Mouse (Mus musculus) MEL (cell line): Measurements from ENCODE around the gene Pga5. TPM values are rescaled to one million over a fixed set of nuclear protein-coding genes. Genes with fewer than 3 reads are reported as not detected.
A peak's percentile ranks its signal among the peaks of the same experiment; 100 is the strongest.

ENCODE experiments used
- DNase-seq: peaks from one replicate; pipeline ENCODE4 v3.0.0; 2011; ENCODE audit warnings: low read depth, low spot score
- H3K27ac ChIP-seq: 2 replicates; pipeline ENCODE4 v1.5.1; 2012; ENCODE audit warnings: low read depth, mild to moderate bottlenecking, control low read depth, low read length, moderate library complexity; ENCODE audit not compliant: control insufficient read depth
- H3K27me3 ChIP-seq, 2 experiments: fragments of 150-350 bp in 1 of 2; sonication (generic) in 1 of 2; 2 replicates each; pipeline ENCODE4 v1.6.1; 2012; ENCODE audit warnings: low read length in 2 of 2, mild to moderate bottlenecking in 2 of 2, improper control_type of control experiment in 1 of 2, moderate library complexity in 1 of 2; ENCODE audit not compliant: insufficient read depth in 2 of 2, control insufficient read depth in 1 of 2
- H3K36me3 ChIP-seq, 2 experiments: 2 replicates each; pipeline ENCODE4 v1.6.1; 2012 to 2014; ENCODE audit warnings: low read length in 2 of 2, improper control_type of control experiment in 1 of 2, inconsistent platforms in 1 of 2, mild to moderate bottlenecking in 1 of 2; ENCODE audit not compliant: insufficient read depth in 2 of 2, control insufficient read depth in 1 of 2
- H3K4me1 ChIP-seq, 2 experiments: fragments of 150-350 bp in 1 of 2; sonication (generic) in 1 of 2; 2 replicates each; pipeline ENCODE4 v1.6.1; 2012; ENCODE audit warnings: low read length in 2 of 2, improper control_type of control experiment in 1 of 2, mild to moderate bottlenecking in 1 of 2; ENCODE audit not compliant: insufficient read depth in 2 of 2, control insufficient read depth in 1 of 2
- H3K4me3 ChIP-seq, 2 experiments: fragments of 150-350 bp in 1 of 2; sonication (generic) in 1 of 2; 2 replicates each; pipeline ENCODE4 v1.5.1; 2012; ENCODE audit warnings: low read depth in 2 of 2, low read length in 2 of 2, mild to moderate bottlenecking in 2 of 2, moderate library complexity in 2 of 2, control low read depth in 1 of 2, improper control_type of control experiment in 1 of 2; ENCODE audit not compliant: control insufficient read depth in 1 of 2, insufficient read depth in 1 of 2
- H3K79me2 ChIP-seq: 2 replicates; pipeline ENCODE4 v1.6.1; 2012; ENCODE audit warnings: mild to moderate bottlenecking, low read length, moderate library complexity; ENCODE audit not compliant: control insufficient read depth, poor library complexity, insufficient read depth
- H3K9ac ChIP-seq: 2 replicates; pipeline ENCODE4 v1.6.1; 2012; ENCODE audit warnings: low read depth, mild to moderate bottlenecking, control low read depth, low read length, moderate library complexity; ENCODE audit not compliant: control insufficient read depth, poor library complexity, severe bottlenecking
- H3K9me3 ChIP-seq: fragments of 150-350 bp; sonication (generic); replicated peaks from 2 replicates; pipeline ENCODE4 v1.6.1; 2012; ENCODE audit warnings: mild to moderate bottlenecking, low read length, improper control_type of control experiment, moderate library complexity; ENCODE audit not compliant: insufficient read depth
- EP300 ChIP-seq, 2 experiments: IDR thresholded peaks; 2 replicates each; pipeline ENCODE4 v1.6.1; 2011; ENCODE audit warnings: improper control_type of control experiment in 2 of 2, low read length in 2 of 2, low read depth in 1 of 2, mild to moderate bottlenecking in 1 of 2
- ETS1 ChIP-seq: IDR thresholded peaks from 2 replicates; pipeline ENCODE4 v1.6.1; 2012; ENCODE audit warnings: low read depth, mild to moderate bottlenecking, inconsistent platforms, low read length, improper control_type of control experiment, moderate library complexity
- GATA1 ChIP-seq: IDR thresholded peaks from 2 replicates; pipeline ENCODE4 v1.6.1; 2011; ENCODE audit warnings: low read depth, low read length, improper control_type of control experiment
- KAT2A ChIP-seq: conservative IDR thresholded peaks from 2 replicates; pipeline ENCODE4 v1.6.1; 2012; ENCODE audit warnings: low read depth, low read length, improper control_type of control experiment, inconsistent platforms
- MAFK ChIP-seq: IDR thresholded peaks from 2 replicates; pipeline ENCODE4 v1.6.1; 2011; ENCODE audit warnings: low read depth, mild to moderate bottlenecking, low read length, improper control_type of control experiment, borderline replicate concordance
- MAZ ChIP-seq: IDR thresholded peaks from 2 replicates; pipeline ENCODE4 v1.6.1; 2012; ENCODE audit warnings: low read depth, mild to moderate bottlenecking, inconsistent platforms, low read length, improper control_type of control experiment
- MXI1 ChIP-seq: IDR thresholded peaks from 2 replicates; pipeline ENCODE4 v1.6.1; 2011; ENCODE audit warnings: mild to moderate bottlenecking, low read depth, low read length, improper control_type of control experiment
- NELFE ChIP-seq: IDR thresholded peaks from 2 replicates; pipeline ENCODE4 v1.6.1; 2011; ENCODE audit warnings: low read depth, low read length, improper control_type of control experiment
- POLR2AphosphoS5 ChIP-seq: IDR thresholded peaks from 2 replicates; pipeline ENCODE4 v1.6.1; 2012; ENCODE audit warnings: low read depth, borderline replicate concordance, mild to moderate bottlenecking, inconsistent platforms, low read length, moderate library complexity, mixed read lengths
- SIN3A ChIP-seq: IDR thresholded peaks from 2 replicates; pipeline ENCODE4 v1.6.1; 2012; ENCODE audit warnings: low read length, improper control_type of control experiment, inconsistent platforms
- TAL1 ChIP-seq: IDR thresholded peaks from 2 replicates; pipeline ENCODE4 v1.6.1; 2012; ENCODE audit warnings: mild to moderate bottlenecking, inconsistent platforms, low read length, moderate library complexity, mixed read lengths
- TBP ChIP-seq: IDR thresholded peaks from 2 replicates; pipeline ENCODE4 v1.8.0; 2011; ENCODE audit warnings: low read depth, low read length, improper control_type of control experiment
- TCF12 ChIP-seq: IDR thresholded peaks from 2 replicates; pipeline ENCODE4 v1.6.1; 2014; ENCODE audit warnings: low read depth, mild to moderate bottlenecking, inconsistent platforms, low read length, improper control_type of control experiment, moderate library complexity
- UBTF ChIP-seq: IDR thresholded peaks from 2 replicates; pipeline ENCODE4 v1.6.1; 2012; ENCODE audit warnings: low read depth, mild to moderate bottlenecking, inconsistent platforms, low read length, improper control_type of control experiment, moderate library complexity, borderline replicate concordance; ENCODE audit not compliant: insufficient read depth
- USF1 ChIP-seq: IDR thresholded peaks from 2 replicates; pipeline ENCODE4 v1.6.1; 2014; ENCODE audit warnings: low read depth, mild to moderate bottlenecking, inconsistent platforms, low read length, improper control_type of control experiment, moderate library complexity
- USF2 ChIP-seq, 2 experiments: IDR thresholded peaks; 2 replicates each; pipeline ENCODE4 v1.6.1; 2011 to 2012; ENCODE audit warnings: improper control_type of control experiment in 2 of 2, low read length in 2 of 2, borderline replicate concordance in 1 of 2, inconsistent platforms in 1 of 2, low read depth in 1 of 2, mild to moderate bottlenecking in 1 of 2; ENCODE audit not compliant: insufficient read depth in 1 of 2
- ZMIZ1 ChIP-seq: IDR thresholded peaks from 2 replicates; pipeline ENCODE4 v1.6.1; 2012; ENCODE audit warnings: low read depth, mild to moderate bottlenecking, inconsistent platforms, low read length, improper control_type of control experiment, moderate library complexity
- polyA plus RNA-seq, 2 experiments: library from polyadenylated mRNA; stranded (reverse) in 1 of 2; unstranded in 1 of 2; fragments of >175 nt in 1 of 2; fragments of >200 nt in 1 of 2; gene quantifications; 2 replicates each; pipeline versions ENCODE4 v1.2.1 to v1.2.4; 2012; ENCODE audit warnings: low replicate concordance in 2 of 2, low read depth in 1 of 2; ENCODE audit not compliant: insufficient read length in 2 of 2, insufficient read depth in 1 of 2, missing spikeins in 1 of 2
- total RNA-seq: library from RNA; depleted of rRNA; stranded (reverse); fragments of 300-350 nt; gene quantifications from 2 replicates; pipeline ENCODE4 v1.2.3, GENCODE M21; 2012

Gene Pga5
- total and polyA plus RNA-seq, 3 experiments = not detected

GRCm38 (mm10) chr19:10691660-10692059, 13.8 kb upstream of the Pga5 start:
- Histone ChIP-seq H3K27ac (peak overlapping the region; percentile 51), H3K9me3 (no peaks in the 10 kb centered on the region), H3K9ac (peak overlapping the region; percentile 18; the same call in 1 of the 2 replicates), H3K4me3 (no peak overlapping the region), H3K79me2 (peaks cover 20% of the 10 kb centered on the region), H3K27me3 (no peaks in the 10 kb centered on the region)
- peak; percentile 86 for DNase-seq
- TF ChIP-seq MXI1 (no peak), GATA1 (peak; percentile 63), EP300 (IDR thresholded peaks at IDR 0.05; ENCODE audit: low read depth in 1 of 2, low read length in 2 of 2) (peak; percentile 17 to 42; a peak in 2 of 4 replicates), USF1 (no peak), TAL1 (peak; percentile 81), USF2 (IDR thresholded peaks at IDR 0.05; ENCODE audit: borderline replicate concordance in 1 of 2, insufficient read depth in 1 of 2, low read depth in 1 of 2, low read length in 2 of 2) (no peak), TBP (0 out of 2 replicates have a peak, but pooled peaks have one; percentile 20), KAT2A (no peak), SIN3A (peak; percentile 11; the same call in 1 of the 2 replicates)
- TF ChIP-seq, all 39 proteins: peak for 5
- Histone ChIP-seq H3K4me1 (peaks cover 5 to 26% of the 10 kb centered on the region in 2 experiments), H3K36me3 (peaks cover 0 to 20% of the 10 kb centered on the region in 2 experiments; a peak in 2 of 4 replicates)

DNA sequence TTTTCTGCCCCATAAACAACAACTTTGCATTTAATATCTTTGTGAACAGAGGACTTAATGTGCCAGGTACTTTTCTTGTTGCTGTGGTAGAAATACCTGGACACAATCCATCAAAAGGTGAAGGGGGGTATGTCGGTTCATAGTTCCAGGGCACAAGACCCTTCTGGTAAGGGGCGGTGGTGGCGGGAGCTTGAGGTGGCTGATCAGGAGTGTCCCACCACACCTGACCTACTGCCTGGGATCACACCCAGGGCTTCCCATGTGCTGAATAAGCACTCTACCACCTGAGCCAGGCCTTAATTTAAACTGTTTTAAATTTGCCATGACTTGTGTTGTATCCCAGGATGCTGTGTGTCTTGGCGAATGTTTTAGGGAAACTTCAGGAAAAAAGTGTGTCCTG, 13.2 kb upstream of the Pga5 start:
- no peak for DNase-seq
- Histone ChIP-seq H3K27me3 (no peaks in the 10 kb centered on the region), H3K27ac (peak overlapping the region; percentile 51), H3K79me2 (peaks cover 20% of the 10 kb centered on the region), H3K36me3 (peaks cover 0 to 20% of the 10 kb centered on the region in 2 experiments; a peak in 2 of 4 replicates), H3K9me3 (no peaks in the 10 kb centered on the region), H3K4me1 (peaks cover 5 to 26% of the 10 kb centered on the region in 2 experiments), H3K9ac (no peak overlapping the region; the same call in 1 of the 2 replicates), H3K4me3 (no peak overlapping the region)
- no peak for TF ChIP-seq MAFK

DNA sequence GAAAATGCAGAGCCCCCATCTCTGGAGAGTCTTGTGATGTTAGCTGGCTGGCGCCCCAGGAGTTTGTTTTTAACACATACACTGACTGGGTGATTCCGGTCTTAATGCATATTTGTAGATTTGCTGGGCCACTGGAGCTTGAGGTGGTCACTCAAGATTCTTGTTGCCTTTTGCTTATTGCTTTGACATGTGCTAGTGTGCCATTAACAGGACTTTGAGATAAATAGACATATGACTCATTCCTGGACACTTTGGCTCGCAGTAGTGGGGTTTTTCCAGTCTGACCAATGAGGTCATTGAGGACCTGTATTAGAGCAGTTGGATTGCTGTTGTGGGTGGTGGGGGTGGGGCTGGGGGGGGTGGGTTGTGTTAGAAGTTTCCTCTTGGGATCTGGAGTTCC, 12.5 kb upstream of the Pga5 start:
- H3K4me1 ChIP-seq = peaks cover 5 to 26% of the 10 kb centered on the region in 2 experiments
- peaks cover 20% of the 10 kb centered on the region for H3K79me2 ChIP-seq
- H3K27me3 ChIP-seq = no peaks in the 10 kb centered on the region
- no peak overlapping the region for H3K4me3 ChIP-seq
- peaks cover 0 to 20% of the 10 kb centered on the region in 2 experiments; a peak in 2 of 4 replicates for H3K36me3 ChIP-seq
- H3K9me3 ChIP-seq = no peaks in the 10 kb centered on the region
- TF ChIP-seq UBTF = no peak
- TF ChIP-seq ETS1 = no peak
- no peak for TF ChIP-seq NELFE
- no peak for TF ChIP-seq POLR2AphosphoS5
- TF ChIP-seq ZMIZ1 = no peak
- no peak for TF ChIP-seq MAZ
- no peak for TF ChIP-seq TCF12
- no peak overlapping the region for H3K27ac ChIP-seq
- H3K9ac ChIP-seq = no peak overlapping the region
- no peak for DNase-seq
